Mouse (Mus musculus) liver, embryonic 14.5 days (tissue): Measurements from ENCODE around the gene Fat3.

Source experiments
- CTCF ChIP-seq: IDR thresholded peaks from 2 replicates; pipeline ENCODE4 v1.5.1; 2016; ENCODE audit warnings: antibody characterized with exemption, low read depth, control low read depth
- EP300 ChIP-seq: IDR thresholded peaks from 2 replicates; pipeline ENCODE4 v1.6.1; 2016; ENCODE audit warnings: antibody characterized with exemption, low read depth

DNA sequence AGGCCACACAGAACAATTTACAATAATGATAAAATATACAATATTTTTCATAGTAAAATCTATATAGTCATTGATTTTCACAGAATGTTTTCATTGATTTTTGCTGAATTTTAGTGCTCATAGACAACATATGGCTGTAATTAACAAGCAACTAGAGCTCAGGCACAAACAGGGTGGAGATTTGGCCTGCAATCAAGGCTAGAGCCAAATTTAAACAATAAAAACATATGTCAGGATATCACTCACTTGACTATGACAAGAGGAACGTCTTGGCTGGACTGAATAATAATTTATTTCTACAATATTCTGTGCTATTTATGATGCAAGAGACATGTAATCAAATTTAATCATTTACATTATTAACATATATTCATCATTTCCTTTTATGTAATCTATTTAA is 31.8 kb upstream of the Fat3 start:
- TF ChIP-seq EP300 (no peak), CTCF (no peak)
